Mouse (Mus musculus) T-cell, adult 2 months (primary cell): Measurements from ENCODE around the gene Fam32a.

Source experiments
- DNase-seq: peaks from one replicate; pipeline ENCODE4 v3.0.0; 2022; ENCODE audit warnings: low spot score

The Fam32a gene

GRCm38 (mm10) chr8:72219541-72220363, at the start of gene Fam32a:
Fam32a (plus strand) TSS chr8:72219730.
- DNase-seq, result peak; percentile 91

DNA sequence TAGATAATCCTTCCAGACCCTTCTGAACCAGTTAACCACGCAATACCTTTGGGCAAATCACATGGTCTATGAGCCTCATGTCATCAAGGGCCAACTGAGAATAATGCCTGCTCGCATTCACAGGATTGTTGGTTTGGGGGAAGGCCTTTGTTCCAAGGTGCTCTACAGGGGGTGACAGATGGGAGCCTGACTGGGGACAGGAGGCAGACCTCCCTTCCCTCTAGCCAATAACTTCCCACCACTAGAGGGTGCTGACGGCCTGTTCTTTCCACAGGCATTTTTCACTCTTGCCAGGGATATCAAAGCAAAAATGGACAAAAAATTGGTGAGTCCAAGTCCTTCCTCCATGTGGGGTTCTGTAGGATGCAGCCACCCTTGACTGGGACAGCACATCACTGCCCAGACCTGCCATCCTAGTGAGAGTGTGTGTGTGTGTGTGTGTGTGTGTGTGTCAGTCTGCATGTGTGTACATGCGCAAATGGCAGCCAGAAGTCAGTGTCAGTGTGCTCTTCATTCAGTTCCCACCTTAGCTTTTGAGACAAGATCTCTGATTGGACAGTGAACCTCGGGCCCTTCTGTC, 42.1 kb upstream of the Fam32a start:
- peak; percentile 70 for DNase-seq

- DNase-seq, result no peak
Observed at GRCm38 (mm10) chr8:72183554-72184202, 35.9 kb upstream of the Fam32a start.

GRCm38 (mm10) chr8:72187793-72188331, 31.7 kb upstream of the Fam32a start:
- DNase-seq, result no peak

DNA sequence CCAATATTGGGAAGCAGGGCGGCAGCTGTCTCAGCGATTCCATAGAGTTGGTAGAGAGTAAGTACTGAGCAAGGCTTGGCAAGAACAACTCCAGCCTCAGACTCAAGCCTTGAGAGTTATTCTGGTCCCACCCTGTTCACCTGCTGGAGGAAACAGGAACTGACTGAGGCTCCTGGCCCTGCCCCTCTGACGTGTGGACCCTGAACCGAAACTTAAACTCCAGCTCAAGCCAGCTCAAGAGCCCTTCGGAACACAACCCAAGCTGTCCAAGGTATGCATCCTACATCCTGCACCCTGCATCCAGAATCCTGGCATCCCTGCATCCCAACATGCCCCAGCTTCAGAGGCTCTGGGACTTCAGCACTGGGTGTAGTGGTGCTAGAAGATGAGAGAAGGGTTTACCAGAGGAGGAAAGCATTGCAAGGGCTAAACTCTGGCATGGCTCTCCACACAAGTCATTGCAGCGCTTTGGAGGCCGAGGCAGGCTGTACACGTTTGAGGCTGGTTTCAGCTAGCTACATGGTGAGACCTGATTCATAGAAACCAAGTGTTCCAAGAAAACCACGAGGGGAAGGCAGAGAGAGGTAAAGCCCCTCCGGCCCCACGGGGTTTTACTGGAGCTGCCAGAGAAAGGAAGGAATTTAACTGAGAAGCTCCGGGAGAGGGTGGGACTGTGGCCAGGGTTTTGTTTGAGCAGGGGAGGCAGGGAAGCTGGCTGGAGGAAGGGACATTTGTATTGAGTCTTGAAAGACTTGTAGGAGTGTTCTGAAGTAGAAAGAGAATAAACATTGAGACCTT, 29.9 kb upstream of the Fam32a start, which contains the start of gene Hsh2d:
Hsh2d (plus strand) TSS at position 222 of the 798 bp plus-strand sequence.
- DNase-seq, result peak; percentile 83

DNA sequence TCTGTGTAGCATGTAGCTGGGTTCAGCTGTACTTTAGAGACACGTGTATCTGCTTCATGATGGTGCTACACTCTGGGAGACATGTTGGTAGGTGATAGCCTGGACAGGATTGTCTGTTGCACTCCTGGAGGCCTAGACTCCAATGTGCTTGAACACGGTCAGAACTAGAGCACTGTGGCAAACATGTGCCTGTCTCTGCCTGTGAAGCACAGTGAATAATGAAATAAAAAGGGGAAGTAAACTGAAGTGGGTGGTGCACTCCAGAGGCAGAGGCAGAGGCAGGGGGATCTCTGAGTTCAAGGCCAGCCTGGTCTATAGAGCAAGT, 29.4 kb upstream of the Fam32a start:
- DNase-seq, result no peak

DNA sequence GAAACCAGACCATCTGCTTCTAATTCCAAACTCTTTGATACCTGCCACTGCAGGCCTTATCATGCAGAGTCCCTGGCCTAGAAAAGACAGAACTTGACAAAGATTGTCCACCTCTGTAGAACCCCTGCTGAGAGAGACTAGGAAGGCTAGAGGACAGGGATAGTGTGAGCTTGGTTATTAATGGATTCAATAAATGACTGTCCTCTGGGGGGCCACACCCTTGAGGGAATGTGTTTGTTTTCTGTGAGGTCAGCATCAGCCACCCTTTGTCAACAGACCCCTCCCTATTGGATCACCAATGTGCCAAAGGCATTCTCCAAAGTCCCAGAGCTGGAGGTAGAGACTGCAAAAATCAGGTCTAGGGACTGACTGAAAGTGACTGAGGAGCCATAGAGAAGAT, 27.5 kb upstream of the Fam32a start:
- no peak for DNase-seq

GRCm38 (mm10) chr8:72197997-72198396, 21.5 kb upstream of the Fam32a start:
- no peak for DNase-seq

GRCm38 (mm10) chr8:72208582-72208981, 10.9 kb upstream of the Fam32a start:
- no peak for DNase-seq

DNA sequence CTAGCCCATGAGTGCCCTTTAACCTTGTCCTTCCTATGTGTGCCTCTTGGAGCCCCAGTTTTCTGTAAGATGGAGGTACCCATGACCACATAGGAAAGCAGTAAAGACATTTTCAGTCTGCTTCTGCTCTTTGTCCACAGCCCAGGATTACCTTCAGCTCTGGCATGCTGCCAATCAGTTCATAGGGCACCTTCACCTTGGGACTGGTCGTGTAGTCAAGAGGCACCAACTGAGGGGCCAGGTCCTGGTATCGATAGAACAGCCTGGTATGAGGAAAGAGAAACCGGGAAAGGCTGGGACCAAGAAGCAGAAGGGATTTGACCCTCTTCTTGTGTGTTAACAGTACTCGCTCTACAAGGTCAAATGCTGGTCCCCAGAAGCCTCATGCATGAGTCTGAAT, 9.3 kb upstream of the Fam32a start:
- no peak for DNase-seq

DNA sequence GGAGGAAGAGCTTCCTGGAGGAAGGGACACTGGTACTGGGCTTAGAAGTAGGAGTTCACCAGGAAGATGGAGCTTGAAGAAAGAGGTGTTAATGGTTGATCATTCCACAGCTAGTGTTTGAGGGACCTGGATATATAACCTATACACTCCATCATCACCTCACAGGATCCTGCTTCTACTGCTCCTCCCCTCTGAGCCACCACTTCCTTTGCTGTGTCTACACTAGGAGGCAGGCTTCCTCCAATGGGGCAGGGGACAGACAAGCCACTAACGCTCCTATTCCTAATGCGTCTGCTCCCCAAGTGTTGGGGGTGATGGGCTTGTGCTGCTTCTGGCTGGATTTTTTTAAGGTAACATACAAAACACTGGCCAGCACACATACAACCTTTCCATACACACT, 8.8 kb upstream of the Fam32a start:
- peak; percentile 40 for DNase-seq

GRCm38 (mm10) chr8:72211846-72212245, 7.7 kb upstream of the Fam32a start:
- DNase-seq, result no peak

DNA sequence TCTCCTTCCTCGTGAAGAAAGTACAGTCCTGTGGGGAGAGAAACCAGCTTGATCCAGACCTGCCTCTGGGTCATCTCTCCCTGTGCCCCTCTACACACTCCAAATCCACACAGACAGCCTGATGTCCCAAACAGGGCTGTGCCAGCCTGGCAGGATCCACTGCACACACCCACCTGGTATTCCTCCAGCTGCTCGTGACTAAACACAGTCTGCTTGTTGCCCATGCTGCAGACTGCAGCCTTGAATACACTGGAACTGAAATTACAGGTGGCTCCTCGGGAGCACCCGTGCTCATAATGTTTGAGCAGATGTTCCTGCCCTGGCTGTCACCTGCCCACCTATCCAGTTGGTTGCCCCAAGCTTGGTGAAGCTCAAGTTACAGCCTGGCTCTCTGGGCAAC, 6.8 kb upstream of the Fam32a start, which contains the start of gene Cib3:
Cib3 (minus strand) TSS at position 87 of the 400 bp plus-strand sequence.
- DNase-seq, result no peak

GRCm38 (mm10) chr8:72213536-72213935, 6.0 kb upstream of the Fam32a start, which contains the start of gene Gm11034:
Gm11034 (minus strand) TSS chr8:72213636.
- DNase-seq, result no peak

DNA sequence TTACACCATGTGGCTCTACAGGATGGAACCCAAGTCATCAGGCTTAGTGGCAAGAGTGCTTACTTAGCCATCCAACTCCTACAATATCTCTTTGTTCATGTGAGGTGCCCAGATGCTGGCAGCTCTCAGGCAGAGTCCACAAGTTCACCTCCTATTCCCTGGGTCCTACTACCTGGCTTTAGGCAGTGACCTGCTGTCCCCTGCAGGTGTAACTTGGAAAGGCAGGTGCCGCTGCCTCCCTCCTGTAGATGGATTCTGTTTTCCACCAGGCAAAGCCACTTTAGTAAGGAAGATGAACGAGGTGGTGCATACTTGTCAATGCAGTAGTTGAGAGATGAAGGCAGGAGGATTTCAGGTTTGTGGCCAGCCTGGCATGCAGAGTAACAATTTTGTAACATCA, 4.5 kb upstream of the Fam32a start:
- peak; percentile 42 for DNase-seq

DNA sequence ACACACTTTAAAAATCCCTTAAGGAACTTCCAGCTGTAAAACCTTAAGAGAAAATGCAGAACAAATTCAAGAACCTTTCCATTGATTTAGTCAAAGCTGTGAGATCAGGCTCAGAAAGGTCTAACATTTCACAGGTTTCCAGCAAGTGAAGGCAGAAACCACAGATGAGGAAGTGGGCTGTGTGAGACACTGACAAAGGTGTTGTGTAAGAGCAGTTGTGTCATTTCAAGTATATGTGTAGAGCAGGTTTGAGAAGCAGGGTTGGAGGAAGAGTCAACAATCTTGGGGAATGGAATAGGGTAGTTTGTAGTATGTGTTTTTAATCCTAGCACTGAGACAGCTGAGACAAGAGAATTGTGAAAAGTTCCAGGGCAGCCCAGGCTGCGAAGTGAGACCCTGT, 3.7 kb upstream of the Fam32a start:
- DNase-seq, result peak; percentile 52

DNA sequence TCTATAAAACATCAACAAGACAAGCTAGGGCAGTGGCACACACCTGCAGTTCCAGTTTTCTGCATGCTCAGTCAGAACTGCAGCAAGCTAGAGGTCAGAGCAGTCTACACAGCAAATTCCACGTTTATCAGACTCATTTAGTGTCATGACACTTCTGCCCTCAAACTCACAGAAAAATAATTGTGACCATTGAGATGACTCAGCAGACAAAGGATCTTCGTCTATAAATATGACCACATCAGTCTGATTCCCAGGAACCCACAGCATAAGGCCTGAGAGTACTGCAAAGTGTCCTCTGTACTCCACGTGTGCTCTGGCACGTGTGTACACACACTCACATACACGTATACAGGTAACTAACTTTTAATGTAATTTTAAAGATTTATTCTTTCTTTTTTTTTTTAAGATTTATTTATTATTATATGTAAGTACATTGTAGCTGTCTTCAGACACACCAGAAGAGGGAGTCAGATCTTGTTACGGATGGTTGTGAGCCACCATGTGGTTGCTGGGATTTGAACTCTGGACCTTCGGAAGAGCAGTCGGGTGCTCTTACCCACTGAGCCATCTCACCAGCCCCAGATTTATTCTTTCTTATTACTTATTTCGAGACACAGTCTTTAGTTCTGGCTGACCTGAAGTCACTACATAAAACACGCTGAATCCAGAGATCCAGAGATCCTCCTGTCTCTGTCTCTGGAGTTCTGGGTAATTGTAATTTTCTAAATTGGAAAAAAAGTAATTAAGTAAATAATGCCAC, 569 bp upstream of the Fam32a start:
- DNase-seq, result no peak

- DNase-seq, result no peak
Observed at GRCm38 (mm10) chr8:72220758-72221157, 1.2 kb downstream of the Fam32a start.

DNA sequence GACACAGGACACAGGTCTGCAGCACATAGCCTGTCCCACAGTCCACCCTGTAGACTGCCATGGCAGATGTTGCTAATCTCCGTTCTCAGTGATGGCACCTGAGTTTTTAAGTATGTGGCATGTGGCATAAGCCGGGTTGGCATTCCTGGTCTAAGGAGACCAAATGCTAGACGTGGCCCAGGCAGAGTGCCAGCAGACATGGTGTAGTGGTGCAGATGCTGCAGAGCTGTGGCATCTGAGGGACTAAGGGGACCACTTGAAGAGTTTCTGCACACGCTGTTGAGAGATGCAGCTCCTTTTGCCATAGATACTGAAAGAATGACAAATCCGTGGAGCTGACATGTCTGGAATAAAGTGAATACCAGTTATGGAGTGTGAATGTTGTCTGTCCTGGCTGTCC, 3.1 kb downstream of the Fam32a start:
- no peak for DNase-seq

DNA sequence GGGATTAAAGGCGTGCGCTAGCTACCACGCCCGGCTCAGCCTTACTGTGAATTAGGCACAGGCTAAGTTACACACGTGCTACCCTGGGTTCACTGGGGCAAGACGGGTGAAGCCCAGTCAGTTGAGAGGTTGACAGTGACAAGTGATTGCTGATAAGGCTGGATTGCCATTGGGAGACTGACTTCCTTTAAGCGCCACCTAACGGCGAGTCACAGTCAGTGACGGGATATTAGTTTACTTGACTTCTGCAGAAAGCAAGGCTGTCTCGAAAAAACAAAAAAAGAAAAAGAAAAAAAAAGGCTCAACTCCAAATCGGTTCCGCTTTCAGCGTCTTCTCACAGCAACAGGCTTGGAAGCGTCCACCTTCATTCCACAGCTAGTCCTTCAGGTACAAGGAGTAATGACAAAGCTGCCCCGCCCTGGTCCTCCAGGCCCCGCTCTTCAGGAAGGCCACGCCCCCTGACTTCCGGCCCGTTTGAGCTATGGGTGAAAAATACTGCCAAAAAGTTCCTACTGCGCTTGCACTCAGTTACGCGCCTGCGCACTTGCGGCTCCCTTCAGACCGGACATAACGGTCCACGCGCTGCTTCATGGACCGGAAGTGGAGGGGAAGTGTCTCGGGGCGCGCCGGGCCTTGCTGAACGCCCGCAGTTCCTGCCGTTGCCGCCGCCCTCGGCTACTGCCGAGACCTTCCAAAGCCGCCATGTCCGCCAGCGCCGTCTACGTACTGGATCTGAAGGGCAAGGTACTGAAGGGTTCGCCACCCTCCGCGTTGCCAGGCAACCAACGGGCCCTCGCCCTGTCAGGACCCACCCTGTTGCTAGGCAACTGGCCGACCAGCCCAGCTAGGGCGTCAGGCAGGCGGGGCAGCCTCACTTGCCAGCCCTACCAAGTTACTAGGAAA, 20.2 kb downstream of the Fam32a start, which contains the start of gene Ap1m1:
Ap1m1 (plus strand) TSS at position 520 of the 904 bp plus-strand sequence.
- peak; percentile 97 for DNase-seq
